Mouse (Mus musculus) left cerebral cortex, adult 2 months (tissue): ENCODE measurements around the gene Jak2. TPM values are rescaled to one million over a fixed set of nuclear protein-coding genes. Genes with fewer than 3 reads are reported as not detected.

ENCODE experiments used
- DNase-seq, 2 experiments: peaks; one replicate each; pipeline ENCODE4 v3.0.0; 2021 to 2022; ENCODE audit warnings: low spot score in 2 of 2, mixed read lengths in 1 of 2; ENCODE audit errors: extremely low spot score in 1 of 2
- H3K27ac ChIP-seq: fragments of 200-600 bp; 2 replicates; pipeline ENCODE4 v1.8.1; 2022
- H3K4me3 ChIP-seq: fragments of 200-600 bp; 2 replicates; pipeline ENCODE4 v1.8.1; 2022
- CTCF ChIP-seq: fragments of 200-600 bp; IDR thresholded peaks from 2 replicates; pipeline ENCODE4 v1.8.1; 2022; ENCODE audit warnings: antibody characterized with exemption, mild to moderate bottlenecking, moderate library complexity
- intact Hi-C: fragments of 180-260 bp; cut with DNase I; formaldehyde crosslinking; loops from one replicate; pipeline ENCODE4 v1.15.1; 2025
- long read RNA-seq, 2 experiments: library from polyadenylated mRNA; stranded (forward); transcript quantifications; one replicate each; pipeline ENCODE4 v2.0.0; 2021; ENCODE audit warnings: borderline mapping rate in 2 of 2
- total RNA-seq, 2 experiments: library from RNA; stranded (reverse); gene quantifications; 2 replicates each; pipeline ENCODE4 v1.2.3; 2021

Gene Jak2
- total RNA-seq = 10 to 100 TPM; 34.7 to 39.5 TPM
- long read RNA-seq, experiment 1, full-length matches to known transcripts = 36 of 47 reads
- long read RNA-seq, experiment 1, partial matches to known transcripts = 3 of 47 reads
- long read RNA-seq, experiment 1, other reads (novel, unspliced or antisense) = 8 of 47 reads
- long read RNA-seq, experiment 2, full-length matches to known transcripts = 31 of 50 reads
- long read RNA-seq, experiment 2, partial matches to known transcripts = 2 of 50 reads
- long read RNA-seq, experiment 2, other reads (novel, unspliced or antisense) = 17 of 50 reads

DNA sequence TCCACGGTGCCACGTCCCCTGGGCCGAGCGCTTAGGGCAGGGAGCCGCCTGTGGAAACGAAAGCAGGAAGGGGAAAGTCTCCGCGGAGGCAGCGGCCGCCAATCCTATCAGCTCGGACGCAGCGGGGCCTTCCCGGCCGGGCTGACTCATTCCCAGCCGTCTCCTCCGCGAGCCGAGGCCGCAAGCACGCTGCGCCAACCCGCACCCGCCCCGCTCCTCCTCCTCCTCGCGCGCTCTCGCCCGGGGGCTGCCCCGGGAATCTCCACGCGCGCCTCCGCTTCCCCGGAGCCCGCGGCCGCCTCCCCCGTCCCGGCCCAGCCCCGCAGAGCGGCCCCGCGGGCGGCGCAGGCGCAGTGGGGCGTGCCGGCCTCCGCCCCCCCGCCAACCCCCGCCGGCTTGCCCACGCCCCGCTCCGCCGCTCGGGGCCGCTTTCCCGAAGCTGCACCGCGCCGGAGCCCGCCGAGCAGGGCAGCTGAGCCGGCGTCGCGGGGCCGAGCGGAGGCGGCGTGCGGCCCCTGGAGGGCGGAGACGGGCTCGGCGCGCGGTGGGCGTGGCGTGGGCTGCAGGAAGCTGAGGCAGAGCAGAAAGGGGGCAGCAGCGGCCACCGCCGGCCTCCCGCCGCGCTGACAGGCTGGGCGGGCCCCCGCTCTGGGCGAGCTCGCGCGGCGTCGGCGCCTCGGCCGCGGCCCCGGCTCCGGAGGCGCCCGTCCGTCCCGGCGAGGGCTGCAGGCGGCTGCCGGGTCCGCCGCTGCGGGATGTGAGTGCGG, at the start of gene Jak2:
Jak2 (plus strand) TSS at position 638 of the 767 bp plus-strand sequence.
- peak within 1 kb of the TSS; percentile 98 for H3K27ac ChIP-seq
- H3K4me3 ChIP-seq = peak within 1 kb of the TSS; percentile 95
- intact Hi-C loops = loop anchor here (2.0 to 10.0 kb wide), 5 partner anchors 151 to 477 kb away; partner anchors contain the start of genes 4430402I18Rik, Ak3 and Rcl1
- DNase-seq = peak; percentile 86 to 91
- peak; percentile 35 for TF ChIP-seq CTCF

DNA sequence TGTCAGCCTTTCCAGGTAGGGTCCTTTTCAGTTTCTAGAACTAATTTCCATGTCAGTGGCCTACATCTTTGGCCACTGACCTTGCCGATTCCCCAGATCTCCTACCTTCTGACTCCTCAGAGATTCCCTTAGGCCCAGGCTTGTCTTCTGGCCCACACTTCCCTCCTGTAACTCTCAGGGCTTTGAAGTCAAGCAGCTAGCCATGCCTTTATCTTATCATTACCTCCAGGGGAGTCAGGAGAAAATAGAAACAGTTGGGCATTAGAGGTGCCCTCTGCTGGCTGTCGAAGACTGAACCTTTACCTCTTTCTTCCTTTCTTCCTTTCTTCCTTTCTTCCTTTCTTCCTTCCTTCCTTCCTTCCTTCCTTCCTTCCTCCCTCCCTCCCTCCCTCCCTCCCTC, 48.3 kb upstream of the Jak2 start:
- no peak for DNase-seq
- intact Hi-C loops = loop anchor here (2.0 to 5.0 kb wide), 2 partner anchors 27 to 136 kb away; no protein-coding TSS in a partner anchor
- Histone ChIP-seq H3K27ac (no peak overlapping the region), H3K4me3 (no peak overlapping the region)
- TF ChIP-seq CTCF = peak; percentile 31

DNA sequence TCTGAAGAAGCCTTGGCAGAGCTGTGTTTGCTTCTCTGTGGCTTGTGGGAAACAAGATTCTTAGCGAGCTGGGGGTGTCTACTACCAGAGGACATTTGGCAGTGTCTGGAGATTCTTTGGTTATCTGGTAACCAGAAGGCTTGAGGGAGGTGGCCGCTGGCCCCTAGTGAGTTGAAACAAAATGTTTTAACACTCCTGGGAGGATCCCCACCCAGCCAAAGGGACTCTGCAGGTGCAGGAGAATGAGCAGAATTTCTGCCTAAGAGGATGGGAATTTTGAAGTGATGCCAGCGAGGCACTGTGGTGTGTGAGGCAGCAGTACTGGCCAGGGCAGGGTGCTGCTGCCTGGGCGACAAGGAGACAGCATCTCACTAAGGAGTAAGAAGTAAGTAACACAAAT, 47.0 kb upstream of the Jak2 start:
- no peak for TF ChIP-seq CTCF
- no peak overlapping the region for H3K27ac ChIP-seq
- H3K4me3 ChIP-seq = no peak overlapping the region
- no peak for DNase-seq
- intact Hi-C loops = loop anchor here (5.0 kb wide), 1 partner anchor 137 kb away; no protein-coding TSS in a partner anchor

DNA sequence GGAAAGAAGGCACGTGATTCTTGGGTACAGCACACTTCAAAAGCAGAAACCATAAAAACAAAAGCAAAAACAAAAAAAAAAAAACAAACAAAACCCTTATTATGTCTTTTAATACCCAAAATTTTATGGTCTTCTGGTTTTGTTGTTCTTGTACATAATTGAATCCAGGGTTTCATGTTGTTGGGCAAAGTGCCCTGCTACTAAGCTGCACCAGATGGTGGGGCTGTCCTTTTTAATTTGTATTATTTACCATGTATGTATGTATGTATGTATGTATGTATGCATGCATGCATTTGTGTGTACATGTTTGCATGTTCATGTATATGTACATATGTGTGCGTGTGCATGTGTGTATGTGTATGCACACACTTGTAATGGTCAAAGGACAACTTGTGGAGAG, 46.4 kb upstream of the Jak2 start:
- H3K27ac ChIP-seq = no peak overlapping the region
- intact Hi-C loops = no loop called here
- H3K4me3 ChIP-seq = no peak overlapping the region
- TF ChIP-seq CTCF = no peak
- DNase-seq = no peak

DNA sequence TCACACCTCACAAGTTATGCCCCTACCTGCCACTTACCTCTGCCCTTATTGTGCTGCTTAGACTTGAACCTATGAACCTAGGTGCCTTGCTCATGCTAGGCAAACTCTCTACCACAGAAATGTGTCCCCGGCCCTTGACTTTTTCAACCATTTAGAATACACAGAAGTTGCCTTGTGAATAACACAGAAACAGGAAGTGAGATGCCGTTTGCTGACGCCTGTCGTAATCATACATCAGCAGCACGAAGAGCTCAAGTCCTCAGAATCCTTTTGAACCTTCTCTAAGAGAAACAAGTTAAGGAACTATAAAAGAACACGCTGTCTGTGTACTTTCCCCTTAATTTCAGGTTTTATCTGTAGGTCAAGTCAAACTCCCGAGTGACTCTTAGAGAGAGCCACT, 41.7 kb upstream of the Jak2 start:
- intact Hi-C loops = no loop called here
- no peak for DNase-seq

DNA sequence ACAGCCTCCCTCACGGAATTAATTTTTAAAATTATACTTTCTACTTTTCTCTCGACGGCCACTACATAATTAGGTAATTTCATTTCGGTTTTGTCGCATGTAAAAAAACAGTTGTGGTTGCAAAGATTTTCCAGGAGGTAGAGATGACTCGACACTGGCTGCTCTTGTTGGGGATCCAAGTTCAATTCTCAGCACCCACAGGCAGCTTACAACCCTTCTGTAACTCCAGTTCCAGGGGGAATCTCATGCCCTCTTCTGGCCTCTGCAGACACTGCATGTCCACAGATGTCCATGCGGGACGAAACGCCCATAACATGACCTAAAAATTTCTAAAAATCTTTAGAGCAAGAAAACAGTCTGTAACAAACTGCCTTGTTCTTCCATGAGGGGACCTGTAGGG, 41.3 kb upstream of the Jak2 start:
- no peak for DNase-seq
- Histone ChIP-seq H3K27ac (no peak overlapping the region), H3K4me3 (no peak overlapping the region)
- TF ChIP-seq CTCF = no peak; the same call in none of the 2 replicates
- intact Hi-C loops = no loop called here

More for the DNA sequence above, 41.7 kb upstream of the Jak2 start:
- Histone ChIP-seq H3K4me3 (no peak overlapping the region), H3K27ac (no peak overlapping the region)
- no peak for TF ChIP-seq CTCF

DNA sequence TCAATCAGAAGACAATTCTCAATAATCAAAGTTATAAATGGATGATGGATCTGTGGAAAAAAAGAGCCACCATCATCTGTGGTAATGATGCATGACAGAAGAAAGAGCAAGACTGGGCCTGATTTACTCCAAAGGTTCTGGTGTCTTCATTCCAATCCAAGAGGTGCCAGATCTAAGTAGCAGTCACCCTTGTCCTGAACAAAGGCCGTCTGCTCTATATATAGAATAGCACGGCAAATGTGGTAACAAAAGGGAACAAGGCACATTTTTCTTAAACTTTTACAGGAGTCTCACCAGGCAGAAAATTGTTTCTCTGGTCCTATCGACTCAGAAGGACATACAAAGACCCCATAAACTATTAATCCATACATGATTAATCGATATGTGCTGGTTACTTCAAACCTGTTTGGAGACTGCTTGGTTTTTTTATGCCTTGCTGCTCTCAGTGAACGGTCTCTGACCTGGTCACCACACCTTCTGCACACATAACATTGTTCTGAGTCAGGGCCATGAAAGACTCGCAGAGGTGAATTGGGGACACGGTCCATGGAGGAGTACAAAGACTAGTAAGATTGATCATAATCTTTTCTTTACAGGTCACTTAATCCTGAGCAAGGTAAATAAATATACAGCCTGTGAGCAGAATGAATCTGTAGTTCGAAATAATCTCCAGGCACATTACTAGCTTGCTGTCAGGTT, 35.7 kb upstream of the Jak2 start:
- intact Hi-C loops = no loop called here
- no peak for TF ChIP-seq CTCF
- no peak for DNase-seq
- Histone ChIP-seq H3K27ac (no peak overlapping the region), H3K4me3 (no peak overlapping the region)

DNA sequence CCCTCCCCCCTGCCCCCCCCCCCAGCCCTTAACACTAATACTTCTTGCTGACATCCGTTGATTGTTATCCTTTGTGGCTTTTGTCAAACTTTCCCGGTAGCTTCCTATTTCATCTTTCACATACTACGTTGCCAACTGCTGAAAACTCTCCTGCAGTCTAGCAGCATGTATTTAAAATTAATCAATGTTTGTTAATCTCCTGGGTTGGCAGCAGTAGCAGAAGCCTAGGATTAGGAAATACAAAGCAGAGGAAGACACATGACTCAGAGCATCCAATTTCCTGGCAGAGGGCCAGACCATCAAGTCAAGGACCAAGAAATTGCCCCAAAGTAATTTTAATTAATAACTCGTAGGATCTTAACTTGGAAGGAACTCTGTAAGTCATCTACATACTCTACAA, 29.8 kb upstream of the Jak2 start:
- no peak for DNase-seq
- no peak overlapping the region for H3K27ac ChIP-seq
- intact Hi-C loops = no loop called here
- TF ChIP-seq CTCF = no peak
- H3K4me3 ChIP-seq = no peak overlapping the region

DNA sequence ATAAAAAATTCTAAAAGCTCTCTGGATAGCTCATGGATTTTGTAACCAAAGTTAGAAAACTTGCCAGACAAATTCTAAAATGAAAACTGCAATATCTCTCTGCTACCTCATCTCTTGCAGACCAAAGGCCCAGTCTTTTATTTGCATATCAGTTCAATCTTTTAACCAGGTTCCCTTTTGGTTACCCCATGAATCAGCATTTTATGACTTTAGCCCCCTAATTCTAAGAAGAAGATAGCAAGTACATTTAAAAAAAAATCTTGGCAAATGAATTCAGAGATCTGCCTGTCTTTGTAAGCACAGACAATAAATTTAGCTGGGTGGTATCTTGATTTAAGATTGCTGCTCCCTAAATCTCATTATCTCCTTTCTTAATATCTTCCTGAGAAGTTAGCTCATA, 26.7 kb upstream of the Jak2 start:
- no peak for DNase-seq
- no peak overlapping the region for H3K27ac ChIP-seq
- TF ChIP-seq CTCF = no peak
- no peak overlapping the region for H3K4me3 ChIP-seq
- intact Hi-C loops = no loop called here

DNA sequence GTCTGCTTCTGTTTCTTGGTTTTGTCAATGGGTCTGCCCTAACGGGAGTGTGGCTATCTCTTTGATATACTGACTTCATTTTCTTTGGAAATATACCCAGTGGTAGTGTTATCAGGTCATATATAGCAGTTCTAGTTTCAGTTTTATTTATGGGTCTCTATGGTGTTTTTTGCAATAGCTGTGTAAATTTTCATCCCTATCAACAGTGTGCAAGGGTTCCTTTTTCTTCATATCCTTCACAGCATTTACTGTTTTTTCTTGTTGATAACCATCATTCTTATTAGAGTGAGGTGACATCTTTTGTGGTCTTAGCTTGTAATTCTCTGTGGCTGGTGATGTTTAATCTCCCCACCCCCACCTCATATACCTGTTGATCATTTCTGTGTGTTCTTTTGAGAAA, 24.6 kb upstream of the Jak2 start:
- TF ChIP-seq CTCF = no peak
- DNase-seq = no peak
- intact Hi-C loops = no loop called here
- no peak overlapping the region for H3K27ac ChIP-seq
- H3K4me3 ChIP-seq = no peak overlapping the region

DNA sequence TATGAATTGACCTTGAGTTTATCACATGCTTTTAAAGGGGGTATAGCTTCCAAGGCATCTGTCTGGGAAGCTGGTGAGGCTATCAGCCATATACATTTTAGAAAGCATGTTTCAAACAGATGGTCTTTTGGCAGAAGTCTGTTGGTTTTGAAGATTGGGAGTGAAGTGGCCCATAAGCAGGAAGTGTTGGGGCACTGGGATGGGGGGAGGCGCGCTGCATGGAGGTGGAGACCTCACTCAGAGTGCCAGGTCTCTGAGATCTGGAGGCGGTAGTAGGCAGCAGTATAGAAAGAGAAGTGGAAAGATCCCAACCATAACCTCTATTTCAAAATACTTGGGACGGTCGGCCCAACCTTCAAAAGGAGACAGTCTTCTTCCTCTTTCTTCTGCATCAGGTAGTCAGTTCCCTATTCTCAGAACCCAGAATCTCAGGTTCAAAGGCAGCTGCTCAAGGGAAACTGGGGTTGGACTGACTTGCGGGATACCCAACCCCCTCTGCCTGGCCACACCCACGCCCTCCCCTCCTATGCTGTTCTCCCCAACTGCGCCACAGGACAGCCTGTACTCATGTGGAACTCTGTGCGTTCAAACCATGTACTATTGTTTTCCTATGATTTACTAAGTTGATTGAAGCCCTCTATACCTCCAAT, 23.6 kb upstream of the Jak2 start:
- intact Hi-C loops = no loop called here
- DNase-seq = no peak
- Histone ChIP-seq H3K27ac (no peak overlapping the region), H3K4me3 (no peak overlapping the region)
- no peak for TF ChIP-seq CTCF
